Mouse (Mus musculus) mouse embryonic stem cell (cell line): ENCODE results near the gene Tnnt3.

ENCODE experiments used
- in situ Hi-C, 2 experiments: fragments of 300-500 bp; cut with MboI; formaldehyde crosslinking; loops; 1 replicate in 1 of 2; 3 replicates in 1 of 2; pipeline ENCODE4 v1.14.3; 2019 to 2020; ENCODE audit warnings: low sequenced_read_pairs in 2 of 2, low pct_unique_long_range_greater_than_20kb in 1 of 2, mixed read lengths in 1 of 2; ENCODE audit not compliant: unreplicated experiment in 1 of 2

Tnnt3 gene

GRCm38 (mm10) chr7:142474799-142475198, 23.8 kb upstream of the Tnnt3 start:
- in situ Hi-C loops, result no loop called here

- in situ Hi-C loops, result no loop called here
Measured at GRCm38 (mm10) chr7:142475641-142476040, 23.0 kb upstream of the Tnnt3 start.

- in situ Hi-C loops, result no loop called here
Measured at GRCm38 (mm10) chr7:142476271-142476670, 22.4 kb upstream of the Tnnt3 start.

- in situ Hi-C loops, result no loop called here
Measured at GRCm38 (mm10) chr7:142476795-142477452, 21.7 kb upstream of the Tnnt3 start.

GRCm38 (mm10) chr7:142478001-142478400, 20.6 kb upstream of the Tnnt3 start:
- in situ Hi-C loops, result no loop called here

GRCm38 (mm10) chr7:142478574-142478973, 20.1 kb upstream of the Tnnt3 start:
- in situ Hi-C loops, result no loop called here

GRCm38 (mm10) chr7:142479307-142479706, 19.3 kb upstream of the Tnnt3 start:
- in situ Hi-C loops, result no loop called here

GRCm38 (mm10) chr7:142479886-142480285, 18.8 kb upstream of the Tnnt3 start:
- in situ Hi-C loops, result no loop called here

GRCm38 (mm10) chr7:142480661-142481060, 18.0 kb upstream of the Tnnt3 start:
- in situ Hi-C loops, result no loop called here

- in situ Hi-C loops, result no loop called here
Measured at GRCm38 (mm10) chr7:142481186-142481567, 17.5 kb upstream of the Tnnt3 start.

- in situ Hi-C loops, result no loop called here
Measured at GRCm38 (mm10) chr7:142481568-142482255, 16.9 kb upstream of the Tnnt3 start.

- in situ Hi-C loops, result no loop called here
Measured at GRCm38 (mm10) chr7:142482256-142482609, 16.4 kb upstream of the Tnnt3 start.

- in situ Hi-C loops, result no loop called here
Measured at GRCm38 (mm10) chr7:142483136-142483535, 15.5 kb upstream of the Tnnt3 start.

- in situ Hi-C loops, result no loop called here
Measured at GRCm38 (mm10) chr7:142484780-142485179, 13.9 kb upstream of the Tnnt3 start.

GRCm38 (mm10) chr7:142486751-142487162, 11.9 kb upstream of the Tnnt3 start:
- in situ Hi-C loops, result no loop called here

- in situ Hi-C loops, result no loop called here
Measured at GRCm38 (mm10) chr7:142487341-142487859, 11.2 kb upstream of the Tnnt3 start.

- in situ Hi-C loops, result no loop called here
Measured at GRCm38 (mm10) chr7:142488053-142488452, 10.6 kb upstream of the Tnnt3 start.

GRCm38 (mm10) chr7:142493535-142493934, 5.1 kb upstream of the Tnnt3 start:
- in situ Hi-C loops, result no loop called here

- in situ Hi-C loops, result no loop called here
Measured at GRCm38 (mm10) chr7:142496158-142496557, 2.5 kb upstream of the Tnnt3 start.

GRCm38 (mm10) chr7:142496800-142497199, 1.8 kb upstream of the Tnnt3 start:
- in situ Hi-C loops, result no loop called here
